Mouse (Mus musculus) retina, postnatal 7 days (tissue): ENCODE results near the gene Pdgfc.

Source experiments
- DNase-seq: peaks from one replicate; pipeline ENCODE4 v3.0.0-alpha.2; 2012; ENCODE audit warnings: low read depth, low spot score

The Pdgfc gene

DNA sequence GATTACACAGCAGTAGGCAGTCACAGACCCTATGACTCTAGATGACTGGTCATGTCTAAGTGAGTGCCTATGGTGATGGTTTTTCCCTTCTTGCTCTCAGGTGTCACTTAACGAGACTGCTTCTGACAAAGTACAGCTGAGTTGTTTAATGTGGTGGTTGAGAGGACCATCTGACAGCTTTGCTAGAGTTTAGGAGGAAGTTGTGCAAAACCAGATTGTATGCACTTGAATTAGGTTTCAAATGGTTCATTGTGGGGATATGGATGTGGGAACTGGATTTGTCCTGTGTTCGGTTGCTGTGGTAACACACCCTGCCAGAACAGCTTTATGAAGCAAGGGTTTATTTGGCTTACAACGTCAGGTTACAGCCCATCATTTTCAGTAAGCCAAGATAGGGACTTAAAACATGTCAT lies 112.9 kb downstream of the Pdgfc start:
- no peak for DNase-seq

DNA sequence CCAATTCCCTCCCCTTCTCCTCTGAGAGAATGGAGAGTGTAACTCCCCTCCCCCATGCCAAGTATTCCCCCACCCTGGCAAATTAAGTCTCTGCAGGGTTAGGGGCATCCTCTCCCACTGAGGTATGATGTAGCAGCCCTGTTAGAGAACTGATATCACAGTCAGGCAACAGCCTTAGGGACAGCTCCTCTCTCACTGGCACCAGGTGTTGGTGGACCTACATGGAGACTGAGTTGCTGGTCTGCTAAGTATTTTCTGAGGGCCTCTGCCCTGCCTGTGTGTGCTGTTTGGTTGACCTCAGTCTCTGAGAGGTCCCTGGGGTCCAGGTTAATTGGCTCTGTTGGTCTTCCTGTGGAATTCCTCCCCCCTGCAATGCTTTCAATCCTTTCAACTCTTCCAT lies 114.0 kb downstream of the Pdgfc start:
- DNase-seq: no peak

DNA sequence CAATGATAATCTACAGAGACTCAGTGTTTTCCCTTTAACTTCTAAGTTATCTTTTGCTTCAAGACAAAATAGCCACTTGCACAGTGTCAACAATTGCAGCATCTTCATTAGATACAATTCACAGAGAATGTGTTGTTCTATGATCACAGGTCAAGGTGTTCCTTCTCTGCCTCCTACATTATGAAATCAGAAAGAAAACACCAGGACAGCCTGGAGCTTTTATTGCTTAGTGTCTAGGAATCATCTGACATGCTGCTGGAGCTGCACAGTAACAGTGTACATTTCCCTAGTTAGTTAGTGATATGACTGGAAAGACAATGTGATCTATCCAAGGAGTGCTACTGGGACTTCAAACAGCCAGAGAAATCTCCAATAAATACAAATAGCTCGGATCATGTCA lies 118.2 kb downstream of the Pdgfc start:
- no peak for DNase-seq

DNA sequence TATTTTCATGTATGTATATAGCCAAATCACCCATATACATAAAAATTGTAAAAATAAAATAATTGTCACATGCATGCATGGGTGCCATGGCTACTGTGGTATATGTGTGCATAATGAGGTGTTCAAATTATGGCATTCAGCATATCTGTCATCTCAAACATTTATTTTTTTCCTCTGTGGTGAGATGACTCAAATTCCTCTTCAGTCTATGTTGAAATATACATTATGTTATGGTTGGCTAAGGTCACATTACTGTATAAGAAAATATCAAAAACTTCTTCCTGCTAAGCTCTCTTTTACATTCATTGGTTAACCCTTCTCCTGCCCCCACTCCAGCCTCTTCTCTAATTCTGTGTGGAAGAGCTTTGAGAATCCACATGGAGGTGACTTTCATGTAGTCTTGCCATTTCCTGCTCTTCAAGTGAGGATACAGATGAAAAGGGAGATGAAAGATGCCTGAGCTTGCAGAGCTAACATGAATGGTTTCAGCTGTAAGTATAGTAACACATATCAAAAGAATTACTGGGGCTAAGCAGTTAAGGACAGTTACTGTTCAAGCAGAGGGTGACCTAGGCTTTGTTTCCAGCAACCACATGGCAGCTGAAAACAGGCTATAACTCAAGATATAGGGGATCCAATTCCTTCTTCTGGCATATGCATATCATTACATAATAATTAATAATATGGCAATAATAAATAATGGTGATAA lies 124.4 kb downstream of the Pdgfc start:
- DNase-seq: no peak

DNA sequence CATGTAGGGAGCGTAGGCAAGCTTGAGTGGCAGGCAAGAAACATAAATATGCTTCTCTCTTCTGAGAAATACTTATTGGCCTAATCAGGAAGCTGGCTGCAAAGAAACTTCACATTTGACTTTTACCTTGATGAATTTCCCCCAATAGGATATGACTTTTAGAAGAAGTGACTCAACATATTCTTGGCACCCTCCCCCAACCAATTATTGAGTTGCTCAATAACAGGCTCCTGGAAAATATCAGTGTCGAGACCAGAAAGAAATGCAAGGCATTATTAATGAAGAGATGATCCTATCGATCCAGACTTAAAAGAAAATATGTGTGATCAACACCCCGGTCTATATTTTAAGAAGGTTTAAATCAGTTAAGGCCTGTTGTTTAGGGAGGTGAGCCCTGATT lies 125.9 kb downstream of the Pdgfc start:
- DNase-seq: no peak

DNA sequence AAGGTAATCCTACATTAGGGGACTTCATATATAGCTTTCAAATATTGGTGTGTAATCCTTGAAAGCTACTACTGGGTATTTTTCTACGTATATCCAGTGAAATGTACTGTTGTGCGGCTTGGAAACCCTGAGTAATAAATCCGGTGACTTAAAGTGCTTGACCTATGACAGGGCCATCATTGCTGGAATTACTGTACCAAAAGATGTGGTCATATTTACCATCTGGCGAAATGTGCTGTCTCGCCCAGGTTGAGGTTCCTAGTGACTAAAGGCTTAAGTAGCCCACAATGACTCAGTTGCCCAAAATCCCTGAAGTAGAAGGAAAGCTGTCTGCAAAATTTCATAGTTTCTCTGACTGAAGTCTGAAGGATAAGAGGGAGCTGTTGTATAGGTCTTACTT lies 127.9 kb downstream of the Pdgfc start:
- DNase-seq: no peak

DNA sequence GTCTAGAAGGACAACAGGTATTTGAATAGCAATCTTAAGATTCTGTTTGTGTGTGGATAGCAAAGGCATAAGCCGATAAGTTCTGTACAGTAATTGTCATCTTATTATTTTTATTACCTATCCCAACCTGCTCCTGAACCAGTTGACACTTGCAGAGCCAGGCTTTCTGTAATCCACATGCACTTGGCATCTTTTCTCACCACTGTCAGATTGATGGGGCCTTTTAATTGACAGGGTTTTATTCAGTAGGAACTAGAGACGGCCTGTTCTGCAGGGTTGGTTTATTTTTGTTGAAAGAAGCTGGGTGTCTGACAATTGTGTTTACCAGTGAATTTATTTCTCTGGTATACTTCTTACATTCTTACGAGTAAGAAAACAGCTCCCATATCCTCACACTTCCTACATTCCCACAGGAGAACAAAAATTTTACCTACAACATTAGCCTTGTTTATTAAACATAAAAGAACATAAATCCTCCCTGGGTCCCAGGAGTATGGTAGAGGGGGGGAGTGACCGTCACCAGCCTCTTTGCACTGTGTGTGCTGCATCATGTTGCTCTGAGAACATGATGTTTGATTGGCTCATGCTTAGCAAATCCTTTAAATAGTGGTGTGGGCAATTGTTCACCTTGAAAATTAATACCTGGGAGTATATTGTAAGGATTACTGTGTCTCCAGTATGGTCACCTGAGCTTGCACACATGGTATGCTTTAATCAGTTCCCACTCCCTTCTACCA lies 134.0 kb downstream of the Pdgfc start:
- no peak for DNase-seq

DNA sequence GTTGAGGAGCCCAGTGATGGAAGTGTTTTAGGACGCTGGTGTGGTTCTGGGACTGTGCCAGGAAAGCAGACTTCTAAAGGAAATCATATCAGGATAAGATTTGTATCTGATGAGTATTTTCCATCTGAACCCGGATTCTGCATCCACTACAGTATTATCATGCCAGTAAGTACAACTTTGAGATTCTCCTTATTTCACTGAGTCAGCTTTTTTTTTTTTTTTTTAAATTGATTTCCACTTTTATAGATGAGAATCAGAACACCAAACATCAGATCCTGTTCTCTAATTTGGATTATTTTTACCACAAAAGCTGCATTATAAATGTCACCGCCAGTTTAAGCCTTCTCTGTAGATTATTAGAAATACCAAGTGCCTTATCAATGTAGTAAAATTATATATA lies 138.6 kb downstream of the Pdgfc start:
- no peak for DNase-seq

DNA sequence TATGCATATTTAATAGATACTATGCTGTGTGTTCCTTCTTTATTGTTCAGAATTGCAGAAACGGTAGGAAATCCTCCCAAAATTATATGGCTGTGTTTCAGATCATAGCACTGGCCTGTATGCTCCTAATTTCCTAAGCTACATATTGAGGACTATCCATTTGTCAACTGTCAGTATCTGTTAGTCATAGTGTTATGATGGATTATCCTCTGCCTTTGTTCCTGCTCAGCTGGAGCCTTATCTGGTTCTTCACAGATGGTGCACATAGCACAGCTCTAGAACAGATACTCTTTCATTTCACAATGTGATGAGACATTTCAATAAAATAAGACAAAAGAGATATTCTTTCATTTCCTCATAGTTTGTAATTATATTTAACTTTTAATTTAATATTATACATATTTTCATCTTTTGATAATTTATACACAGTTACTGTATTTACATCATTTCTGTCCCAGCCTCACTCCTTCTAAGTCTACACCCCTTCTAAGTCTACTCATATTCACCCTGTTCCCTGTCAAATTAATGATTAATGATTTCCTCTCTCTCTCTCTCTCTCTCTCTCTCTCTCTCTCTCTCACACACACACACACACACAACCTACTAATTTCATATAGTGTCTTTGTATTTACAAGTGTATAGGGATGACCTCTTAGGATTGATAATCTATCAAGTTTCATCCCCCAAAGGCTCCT lies 145.2 kb downstream of the Pdgfc start:
- DNase-seq: peak; percentile 2

DNA sequence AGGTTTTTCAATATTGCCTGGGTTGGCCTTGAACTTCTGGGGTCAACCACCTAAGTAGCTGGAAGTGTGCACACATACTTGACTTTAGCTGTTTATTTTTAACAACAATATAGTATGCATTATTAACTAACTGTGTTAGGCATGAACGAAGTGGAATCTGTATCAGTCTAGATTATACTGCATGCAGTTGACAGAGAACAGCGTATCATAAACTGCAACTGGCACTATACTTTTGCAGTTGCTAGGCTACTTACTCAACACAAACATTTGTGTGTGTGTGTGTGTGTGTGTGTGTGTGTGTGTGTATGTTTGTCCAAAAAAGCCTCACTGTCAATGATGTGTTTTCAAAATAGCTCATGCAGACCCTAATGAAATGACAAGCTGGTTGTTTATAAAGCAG lies 160.7 kb downstream of the Pdgfc start:
- no peak for DNase-seq

DNA sequence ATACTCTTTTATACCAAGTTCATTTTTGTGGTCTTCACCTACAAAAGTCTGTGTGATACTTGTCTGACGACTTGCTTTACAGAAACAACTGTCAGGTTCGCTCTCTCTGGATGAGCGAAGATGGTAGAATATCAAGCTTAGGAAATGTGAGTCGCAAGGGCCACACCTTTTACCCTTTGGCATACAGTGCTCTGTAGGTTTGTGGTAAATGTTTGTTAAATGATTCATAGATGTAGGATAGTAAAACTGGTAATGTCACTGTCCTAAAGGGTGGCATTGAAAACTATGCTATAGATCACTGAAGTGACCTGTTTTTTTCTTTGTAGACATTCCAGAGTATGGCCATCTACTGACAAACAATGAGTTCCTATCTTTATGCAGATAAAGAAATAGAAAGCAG lies 161.4 kb downstream of the Pdgfc start:
- DNase-seq: no peak

DNA sequence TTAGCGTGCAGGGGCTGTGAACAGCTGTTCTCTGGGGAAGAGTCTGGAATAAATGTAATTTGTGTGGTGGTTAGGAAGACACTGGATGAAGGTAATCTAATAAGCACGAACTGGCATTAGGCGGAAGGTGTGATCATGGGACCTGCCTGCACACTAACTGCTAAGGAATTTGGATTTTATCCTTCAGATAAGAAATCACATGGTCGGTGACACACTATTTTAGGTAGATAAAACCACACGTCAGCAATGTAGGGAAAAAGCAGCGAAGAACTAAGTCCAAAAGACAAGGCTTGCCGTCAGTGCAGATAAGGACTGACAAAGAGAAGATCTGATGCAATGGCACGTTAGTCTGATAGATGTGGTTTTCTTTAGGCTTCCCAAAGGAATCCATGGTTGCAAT lies 164.4 kb downstream of the Pdgfc start:
- DNase-seq: no peak

DNA sequence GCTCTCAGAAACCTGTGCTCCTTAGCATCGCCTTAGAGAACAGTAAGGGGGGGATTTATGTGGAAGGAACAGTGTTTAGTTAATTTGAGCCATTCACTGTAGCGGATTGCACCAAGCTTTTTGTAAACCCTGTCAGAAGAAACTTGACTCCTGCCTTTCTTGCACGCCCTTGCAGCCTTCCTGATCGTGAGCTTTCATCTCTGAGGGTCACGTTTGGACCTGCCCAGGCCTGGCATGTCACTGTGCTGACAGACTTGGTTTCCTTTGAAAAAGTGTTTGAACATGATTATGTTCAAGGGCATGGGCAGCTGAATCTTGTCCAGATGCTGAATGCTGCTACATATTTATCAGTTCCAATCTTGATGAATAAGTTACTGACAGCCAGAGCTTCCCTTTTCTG lies 169.0 kb downstream of the Pdgfc start:
- no peak for DNase-seq

DNA sequence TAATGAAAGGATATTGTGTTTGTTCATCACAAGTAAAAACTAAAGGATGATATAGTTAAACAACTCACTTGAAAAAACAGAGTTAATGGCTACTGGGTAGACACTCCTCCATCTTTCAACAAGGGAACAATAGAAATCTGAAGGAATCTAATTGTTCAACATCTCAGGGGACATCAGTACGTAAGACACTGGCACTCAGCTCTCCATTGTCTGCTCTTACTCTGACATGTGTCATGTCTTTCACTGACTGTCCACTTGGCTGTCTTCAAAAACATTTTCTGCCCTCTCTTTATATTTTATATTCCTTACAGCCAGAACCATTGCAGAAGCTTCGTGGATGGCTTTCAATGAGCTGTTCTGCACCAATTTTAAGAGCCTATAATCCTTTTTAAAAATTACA lies 172.0 kb downstream of the Pdgfc start:
- no peak for DNase-seq

DNA sequence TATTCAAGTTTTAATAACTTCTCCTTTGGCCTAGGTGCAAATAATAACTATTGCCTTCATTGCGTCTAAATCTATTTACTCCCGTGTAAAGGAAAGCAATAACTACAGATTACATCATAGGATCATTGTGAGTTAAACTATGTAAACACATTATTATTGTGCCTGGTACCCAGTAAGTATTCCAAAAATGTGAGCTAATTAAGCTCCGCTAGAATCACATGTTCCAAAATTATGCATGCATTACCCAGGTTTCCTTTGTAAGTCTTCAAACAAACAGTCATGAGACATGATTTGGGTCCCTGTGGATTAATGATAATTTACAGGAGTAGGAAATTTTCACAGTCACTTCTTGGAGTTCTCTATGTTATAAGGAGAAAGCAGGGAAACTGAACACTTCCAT lies 174.9 kb downstream of the Pdgfc start:
- no peak for DNase-seq

DNA sequence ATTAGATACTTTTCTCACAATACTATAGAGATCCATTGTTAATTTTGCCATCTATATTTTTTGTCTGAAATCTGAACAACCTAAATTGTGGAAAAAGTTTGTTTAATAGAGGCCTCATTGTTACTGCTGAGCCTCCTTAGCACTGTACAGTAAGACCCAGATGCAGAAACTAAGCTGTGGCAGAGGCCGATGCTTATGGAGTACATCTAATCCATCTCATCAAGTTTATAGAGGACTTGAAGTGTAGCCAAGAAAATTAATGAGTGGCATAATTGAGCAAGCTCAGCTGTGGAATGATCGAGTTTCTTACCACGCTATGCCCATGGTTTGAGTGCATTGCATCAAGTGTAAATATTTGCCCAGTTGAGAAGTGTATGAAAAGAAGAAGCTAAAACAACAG lies 175.4 kb downstream of the Pdgfc start:
- no peak for DNase-seq

DNA sequence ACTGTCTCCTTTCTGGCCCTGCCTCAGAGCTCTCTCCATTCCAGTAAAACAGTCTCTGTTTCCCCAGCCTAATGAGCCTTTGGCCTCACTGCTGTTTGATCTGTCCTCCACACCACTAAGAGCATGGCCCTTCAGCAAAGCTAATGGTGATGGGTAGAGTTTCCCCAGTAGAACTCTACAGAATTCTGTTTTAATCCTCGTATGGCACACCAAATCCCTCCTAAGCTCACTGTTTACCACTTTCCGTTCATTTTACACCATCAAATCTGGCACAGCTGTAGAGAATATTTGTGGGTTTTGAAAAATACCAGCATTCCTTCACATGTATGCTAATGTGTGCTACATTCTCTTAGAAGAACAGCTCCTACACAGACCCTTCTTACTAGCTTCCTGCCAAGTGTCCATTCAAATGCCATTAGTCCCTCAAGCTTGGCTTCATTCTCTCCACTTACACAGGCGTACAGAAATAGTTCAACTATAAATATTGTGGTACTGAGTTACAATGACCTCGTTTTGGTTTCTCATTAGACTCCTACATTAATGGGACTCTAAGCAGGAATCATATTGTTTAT lies 179.4 kb downstream of the Pdgfc start:
- DNase-seq: no peak

DNA sequence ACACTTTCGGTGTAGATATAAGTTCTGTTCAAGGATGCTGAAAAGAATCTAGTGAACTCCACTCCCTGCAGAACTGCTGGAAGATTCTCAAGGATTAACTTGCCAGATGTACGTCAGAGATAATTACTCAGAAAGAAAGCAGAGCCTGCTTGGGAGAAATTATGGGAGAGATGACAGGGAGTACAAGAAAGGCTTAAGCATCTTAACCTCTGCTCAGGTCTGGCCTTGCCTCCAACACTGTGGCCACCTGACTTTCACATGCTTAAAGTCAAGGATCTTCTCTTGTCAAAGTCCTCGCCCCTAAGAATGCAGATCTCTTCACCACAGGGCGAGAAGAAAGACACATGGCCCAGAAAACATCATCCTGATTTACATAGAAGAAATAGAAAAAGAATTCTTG lies 185.5 kb downstream of the Pdgfc start:
- DNase-seq: no peak

DNA sequence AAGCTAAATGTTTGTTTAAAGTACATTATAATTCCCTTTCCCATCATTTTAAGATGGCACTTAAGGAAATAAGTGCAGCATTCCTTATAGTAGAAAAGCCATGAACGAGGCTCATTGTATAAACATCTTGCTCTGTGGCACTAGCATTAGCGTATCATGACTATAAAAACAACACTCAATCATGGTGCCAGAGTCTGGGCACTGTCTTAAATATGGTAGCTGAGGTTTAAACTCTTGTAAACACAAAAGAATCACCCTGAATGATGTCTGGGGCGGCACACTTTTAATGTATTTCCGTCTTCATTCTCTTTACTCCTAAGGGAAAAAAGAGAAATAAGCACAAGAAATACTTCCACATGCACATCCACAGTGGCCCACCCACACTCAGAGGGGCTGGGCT lies 192.1 kb downstream of the Pdgfc start:
- no peak for DNase-seq

DNA sequence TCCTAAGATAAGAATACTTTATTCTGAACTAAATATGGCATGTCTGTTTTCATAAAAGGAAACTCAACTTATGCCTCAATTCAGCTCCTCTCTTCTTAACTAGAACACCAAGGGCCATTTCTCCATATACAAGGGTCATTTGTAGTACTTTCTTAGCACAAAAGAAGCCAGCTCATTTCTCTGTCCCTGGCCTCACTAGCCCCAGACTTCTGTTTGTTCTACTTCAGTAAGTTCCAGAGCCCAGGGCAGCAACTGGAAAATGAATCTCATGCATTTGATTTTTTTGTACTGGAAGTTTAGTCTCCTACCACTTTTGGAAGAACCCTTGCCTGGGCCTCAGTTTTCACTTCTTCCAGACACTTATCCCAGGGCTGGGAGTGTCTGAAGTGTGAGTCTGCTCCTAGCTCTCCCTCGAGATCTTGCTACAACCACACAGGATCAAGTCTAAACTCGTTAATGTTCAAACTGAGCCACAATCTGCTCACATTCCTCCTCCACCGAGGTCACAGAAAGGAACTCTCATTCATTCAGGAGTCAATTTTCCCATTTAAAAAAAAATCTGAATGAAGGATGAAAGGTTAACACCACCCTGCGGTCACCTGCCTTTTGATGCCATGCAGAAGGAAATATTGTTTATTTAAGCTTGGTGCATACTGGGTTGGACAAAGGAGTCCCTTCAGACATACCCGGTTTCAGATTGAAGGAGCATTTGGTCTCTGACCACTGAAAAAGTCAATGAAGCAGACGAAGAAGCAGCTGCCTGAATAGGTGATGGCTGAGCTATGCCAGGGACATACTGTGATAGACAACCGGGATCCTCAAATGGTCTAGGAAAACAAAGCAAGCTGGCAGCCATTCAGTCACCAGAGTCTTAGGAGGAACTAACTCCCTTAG lies 206.7 kb downstream of the Pdgfc start:
- no peak for DNase-seq

DNA sequence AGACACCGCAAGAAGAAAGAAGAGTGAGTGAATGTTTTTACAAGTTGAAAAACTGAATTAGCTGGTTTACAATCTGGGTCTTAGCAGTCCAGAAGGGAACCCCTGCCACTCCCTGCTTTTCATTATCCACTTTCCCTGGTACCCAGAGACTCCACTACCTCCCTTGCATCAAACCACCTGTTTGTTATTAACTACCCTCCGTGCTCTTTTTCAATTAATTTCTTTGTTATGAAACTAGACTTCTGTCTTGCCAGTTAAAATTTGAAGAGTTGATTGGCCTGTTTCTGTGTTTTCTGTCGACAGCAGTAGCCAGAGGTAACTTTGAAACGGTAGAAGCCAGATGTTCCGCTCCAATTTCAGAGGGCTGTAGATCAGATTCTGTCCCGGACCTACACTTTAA lies 207.4 kb downstream of the Pdgfc start:
- DNase-seq: no peak

DNA sequence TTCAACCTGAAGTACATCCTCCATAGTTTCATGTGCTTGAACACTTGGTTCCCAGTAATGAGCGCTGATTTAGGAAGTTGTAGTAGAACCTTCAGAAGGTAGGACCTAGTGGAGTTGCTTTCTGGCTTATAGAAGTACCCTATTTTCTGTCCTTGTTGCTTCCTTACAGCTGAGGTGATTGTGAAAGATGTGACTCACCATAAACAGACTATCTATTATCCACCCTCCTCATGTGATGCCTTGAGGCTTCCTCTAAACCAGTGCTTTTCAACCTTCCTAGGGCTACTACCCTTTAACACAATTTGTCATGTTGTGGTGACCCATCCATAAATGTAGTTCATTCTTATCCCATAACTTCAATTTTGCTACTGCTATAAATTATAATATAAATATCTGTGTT lies 226.6 kb downstream of the Pdgfc start:
- DNase-seq: no peak
